Mouse (Mus musculus): Measurements from ENCODE around the gene Gm45140.

Gm45140 gene

GRCm38 (mm10) chr6:87799576-87799975 is 36.0 kb downstream of the Gm45140 start:
- DNase-seq (ENCODE audit: low spot score): no peak

DNA sequence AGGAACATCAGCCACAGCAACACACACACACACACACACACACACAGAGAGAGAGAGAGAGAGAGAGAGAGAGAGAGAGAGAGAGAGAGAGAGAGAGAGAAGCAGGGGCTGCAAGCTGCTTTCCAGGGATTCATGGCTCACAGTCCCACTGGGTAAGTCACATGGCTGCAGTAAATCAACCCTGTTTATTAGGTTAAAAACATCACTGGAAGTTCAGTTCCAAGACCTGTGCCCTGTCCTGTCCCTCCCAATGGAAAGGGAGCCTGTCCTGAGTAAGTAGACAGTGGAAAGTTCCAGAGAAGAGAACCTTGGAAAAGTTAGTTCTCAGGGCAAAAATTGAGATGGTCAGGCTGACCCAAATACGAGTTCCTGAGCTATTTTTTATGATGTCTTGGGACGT is 38.3 kb downstream of the Gm45140 start:
- no peak for DNase-seq (ENCODE audit: low spot score)

GRCm38 (mm10) chr6:87796251-87796880 is 39.2 kb downstream of the Gm45140 start:
- no peak for DNase-seq (ENCODE audit: low spot score)

DNA sequence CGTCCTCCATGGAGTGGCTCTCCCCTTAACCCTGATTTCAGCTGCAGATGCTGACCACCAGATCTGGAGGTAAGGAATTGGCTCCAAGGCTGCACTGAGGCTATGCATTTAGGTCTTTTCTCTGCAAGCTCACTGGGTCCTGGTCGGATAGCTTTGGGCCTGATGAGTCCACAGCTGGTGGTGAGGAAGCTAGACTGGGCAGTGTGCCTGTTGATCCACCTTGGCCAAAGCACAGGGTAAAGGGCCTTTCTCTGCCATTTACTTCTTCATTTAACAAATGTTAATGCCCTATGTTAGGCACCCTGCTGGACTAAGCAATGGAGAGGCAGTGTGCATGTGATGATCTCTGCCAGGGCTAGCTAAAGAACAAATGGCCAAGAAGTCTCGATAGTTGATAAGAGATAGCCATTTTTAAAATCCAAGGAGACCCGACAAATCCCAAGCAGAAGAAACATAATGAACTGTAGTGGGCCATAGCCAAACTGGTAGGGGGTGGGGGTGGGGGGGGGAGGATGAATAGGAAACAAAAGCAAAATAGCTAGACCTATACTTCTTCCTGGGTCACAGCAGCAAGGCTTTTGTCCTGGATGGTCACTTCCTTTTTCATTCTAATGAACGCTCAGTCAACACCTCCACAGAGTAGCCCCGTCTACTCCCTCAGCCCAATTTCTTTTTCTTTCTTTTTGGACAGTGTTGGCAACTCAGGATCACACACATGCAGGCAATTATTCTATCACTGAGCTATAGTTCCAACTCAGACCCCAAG is 40.0 kb downstream of the Gm45140 start:
- DNase-seq (ENCODE audit: low spot score): no peak

DNA sequence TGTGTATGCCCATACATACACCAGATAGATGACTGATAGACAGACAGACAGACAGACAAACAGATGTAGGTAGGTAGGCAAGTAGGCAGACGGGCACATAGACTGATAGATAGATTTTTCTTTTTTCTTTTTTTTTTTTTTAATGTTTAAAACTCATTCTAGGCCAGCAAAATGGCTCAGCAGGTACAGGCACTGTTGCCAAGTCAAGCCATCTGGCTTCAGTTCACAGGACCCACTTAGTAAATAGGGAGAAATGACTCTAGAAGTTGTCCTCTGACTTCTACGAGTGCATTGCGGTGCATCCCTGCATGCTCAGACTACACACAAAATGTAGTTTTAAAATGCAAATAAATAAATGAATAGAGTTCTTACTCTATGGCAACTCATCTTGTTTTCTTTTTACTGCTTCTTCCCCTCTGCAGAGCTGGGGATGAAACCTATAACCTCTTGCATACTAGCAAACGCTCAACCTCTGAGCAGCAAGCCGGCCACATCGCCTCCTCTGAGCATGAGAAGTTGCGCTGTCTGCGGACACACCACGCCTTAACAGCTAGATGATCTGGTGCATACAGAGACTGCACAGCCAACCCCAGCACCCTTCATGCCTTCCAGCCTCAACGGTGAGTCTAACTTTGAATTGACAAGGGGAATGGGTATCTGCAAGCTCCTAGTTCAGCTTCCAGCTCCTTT is 41.6 kb downstream of the Gm45140 start:
- no peak for DNase-seq (ENCODE audit: low spot score)

GRCm38 (mm10) chr6:87791826-87792225 is 43.8 kb downstream of the Gm45140 start:
- DNase-seq (ENCODE audit: low spot score): no peak

DNA sequence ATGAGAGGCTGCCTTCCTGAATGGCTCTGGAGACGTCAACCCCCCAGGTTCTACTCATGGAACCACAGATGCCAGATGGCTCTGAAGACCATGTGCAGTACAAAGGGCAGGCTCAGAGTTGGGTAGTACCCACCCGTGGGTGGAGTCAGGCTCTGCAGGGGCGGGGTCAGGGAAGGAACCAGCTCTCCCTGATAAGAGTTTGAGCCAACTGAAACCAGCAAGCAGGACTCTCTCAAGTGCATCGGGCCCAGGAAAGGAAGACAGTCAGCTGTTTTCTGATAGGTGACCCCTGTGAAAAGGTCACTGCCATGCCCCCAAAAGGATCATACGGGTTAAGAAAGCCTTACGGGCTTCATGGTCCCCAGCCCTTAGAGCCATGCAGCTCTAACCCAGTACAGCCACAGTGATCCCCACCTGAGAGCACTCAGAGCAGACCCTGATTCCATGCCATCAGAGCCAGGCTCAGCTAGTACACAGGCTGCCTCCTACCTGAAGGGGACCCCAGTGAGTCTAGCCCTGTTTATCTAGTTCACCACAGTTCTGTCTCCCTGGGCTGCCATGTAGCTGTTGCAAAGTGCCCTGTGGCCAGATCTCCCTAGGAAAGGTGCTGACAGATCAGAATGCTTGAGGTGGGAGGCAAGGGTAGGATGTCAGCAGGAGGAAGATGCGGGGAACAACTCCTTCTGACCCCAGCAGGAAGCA is 44.7 kb downstream of the Gm45140 start:
- DNase-seq (ENCODE audit: low spot score): no peak

GRCm38 (mm10) chr6:87789791-87790190 is 45.8 kb downstream of the Gm45140 start:
- no peak for DNase-seq (ENCODE audit: low spot score)

DNA sequence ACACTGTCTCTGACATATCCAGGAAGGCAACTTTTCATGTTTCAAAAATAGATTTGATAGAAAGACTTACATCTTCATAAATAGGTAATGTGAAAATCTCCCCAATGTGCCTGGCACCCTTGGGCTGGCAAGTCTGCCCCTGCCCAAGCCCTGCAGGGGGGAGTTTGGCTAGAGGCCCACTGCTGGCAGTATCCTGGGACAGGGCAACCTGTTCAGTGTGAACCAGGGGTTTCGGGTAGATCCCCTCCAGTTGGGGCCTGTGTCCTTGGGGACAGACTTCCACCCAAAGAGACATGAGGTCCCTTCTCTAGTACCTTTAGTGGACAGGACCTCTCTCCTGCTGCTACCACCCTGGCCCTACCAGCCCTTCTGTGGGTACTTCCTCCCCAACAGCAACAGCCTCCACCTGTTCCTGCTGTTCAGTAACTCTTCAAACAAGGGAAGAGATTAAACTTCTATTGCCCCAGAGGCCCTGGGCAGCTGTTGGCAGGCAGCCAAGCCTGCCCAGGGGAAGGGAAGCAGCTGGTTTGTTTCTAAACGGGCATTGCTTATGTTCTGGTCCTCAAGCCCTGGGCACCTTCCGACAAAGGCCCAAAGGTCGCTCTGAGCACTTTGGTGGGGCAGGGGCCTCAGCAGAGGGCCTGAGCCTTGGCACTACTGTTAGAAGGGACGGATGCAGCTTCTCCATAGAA is 46.6 kb downstream of the Gm45140 start:
- DNase-seq (ENCODE audit: low spot score): peak; percentile 68

- no peak for DNase-seq (ENCODE audit: low spot score)
Measured at GRCm38 (mm10) chr6:87788266-87788895, 47.2 kb downstream of the Gm45140 start.

- DNase-seq (ENCODE audit: low spot score): no peak
Measured at GRCm38 (mm10) chr6:87787108-87787890, 48.3 kb downstream of the Gm45140 start.

GRCm38 (mm10) chr6:87786621-87787020 is 49.0 kb downstream of the Gm45140 start:
- DNase-seq (ENCODE audit: low spot score): no peak

GRCm38 (mm10) chr6:87784033-87784432 is 51.6 kb downstream of the Gm45140 start:
- no peak for DNase-seq (ENCODE audit: low spot score)

DNA sequence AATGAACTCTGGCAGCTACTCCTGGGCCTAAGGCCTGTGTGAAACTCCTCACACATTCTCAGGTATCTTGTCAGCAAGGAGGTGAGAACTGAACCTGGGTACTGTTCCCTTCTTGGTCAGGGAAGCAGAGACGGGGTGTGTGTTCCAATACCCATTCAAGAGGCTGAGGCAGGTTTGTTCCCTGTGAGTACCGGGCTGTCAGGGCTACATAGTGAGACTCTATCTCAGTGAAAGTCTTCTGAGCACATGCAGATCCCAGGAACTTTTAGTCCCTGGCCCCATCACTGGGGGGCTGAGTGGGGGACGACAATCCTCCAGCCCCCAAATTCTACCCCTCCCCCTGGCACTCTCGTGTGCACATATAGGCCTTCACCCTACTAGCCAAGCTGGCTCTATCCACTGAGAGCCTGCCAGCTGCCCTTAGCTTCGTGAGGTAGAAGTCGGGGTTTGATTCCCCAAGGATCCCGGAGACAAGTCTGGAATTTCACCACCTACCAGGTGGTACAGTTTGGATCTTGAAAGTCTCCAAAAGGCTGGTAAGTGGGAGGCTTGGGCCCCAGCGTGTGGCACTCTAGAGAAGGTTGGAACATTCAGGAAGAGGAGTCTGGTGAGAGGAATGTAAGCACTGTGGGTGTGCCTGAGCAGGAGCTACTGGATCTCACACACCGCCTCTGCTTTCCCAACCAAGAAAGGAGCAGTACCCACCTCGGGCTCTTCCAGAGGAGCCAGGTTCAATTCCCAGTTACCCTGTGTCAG is 54.9 kb downstream of the Gm45140 start:
- no peak for DNase-seq (ENCODE audit: low spot score)

GRCm38 (mm10) chr6:87779174-87780165 is 56.1 kb downstream of the Gm45140 start:
- peak; percentile 33 for DNase-seq (ENCODE audit: low spot score)

DNA sequence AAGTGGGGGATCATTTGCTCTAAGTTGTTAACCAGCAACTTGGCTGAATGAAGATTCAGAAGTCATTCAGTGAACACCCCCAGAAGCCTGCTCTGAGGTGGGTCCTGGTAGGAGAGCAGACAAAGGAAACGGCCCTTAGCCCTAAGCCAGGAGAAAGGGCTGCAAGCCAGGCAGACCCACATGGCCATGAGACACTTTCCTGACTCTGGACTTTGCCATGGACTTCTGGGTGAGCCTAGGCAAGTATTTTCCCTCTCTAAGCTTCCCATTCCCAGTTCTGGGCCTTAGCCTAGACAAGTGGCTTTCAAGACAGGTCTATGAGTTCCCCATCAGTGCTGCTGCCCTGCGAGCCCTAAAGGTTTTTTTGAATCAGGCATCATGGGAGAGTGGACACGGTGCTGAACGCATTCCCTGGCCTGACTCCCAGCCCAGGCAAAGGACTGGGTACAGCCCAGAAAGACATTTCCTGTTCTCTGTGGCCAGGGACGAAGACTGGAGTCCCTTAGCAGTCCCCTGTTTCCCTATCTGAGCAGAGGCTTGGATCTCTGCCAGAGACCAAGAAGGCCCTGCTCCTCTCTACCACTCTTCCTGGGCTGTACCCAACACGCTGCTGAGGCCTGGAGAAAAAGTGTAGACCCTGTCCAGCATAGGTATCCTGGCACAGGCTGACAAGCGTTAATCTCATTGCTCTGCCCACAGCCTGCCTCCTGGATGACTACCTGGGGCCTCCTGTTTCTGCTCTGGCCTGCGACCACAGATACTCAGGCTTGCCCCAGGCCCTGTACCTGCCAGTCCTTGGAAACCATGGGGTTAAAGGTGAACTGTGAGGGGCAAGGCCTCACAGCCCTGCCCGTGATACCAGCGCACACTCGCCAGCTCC is 57.1 kb downstream of the Gm45140 start:
- no peak for DNase-seq (ENCODE audit: low spot score)

GRCm38 (mm10) chr6:87777842-87778241 is 57.8 kb downstream of the Gm45140 start, which contains the start of gene Gp9:
Gene Gp9, plus strand, starts transcription at chr6:87778072.
- DNase-seq (ENCODE audit: low spot score): no peak

Data from ovary, postnatal 36 days (tissue).